In genomic region chr9:102436378-102436777, GRCm38 (mm10) we compare ENCODE assay signal across 13 mouse cellular contexts.
A peak's percentile ranks its signal among the peaks of the same experiment; 100 is the strongest.
DNase-seq lines count a peak whose midpoint lies in the region; TF ChIP-seq lines count a peak whose summit lies in the region.
"Had no signal": no experiment of that assay in that cellular context is flagged by ENCODE, and none has a peak within 500 bp of the region (broad histone marks: within the 10 kb centered on the region; RNA-seq: fewer than 3 reads in every experiment).

No protein-coding gene starts in this region.

- WGBS in embryonic facial prominence, embryonic 10.5 days, result 87% methylated on average over 5 of the region's 5 CpGs

- no peaks in the 10 kb centered on the region for H3K9me3 ChIP-seq in embryonic facial prominence, embryonic 10.5 days
- H3K9me3 ChIP-seq: liver, embryonic 15.5 days; midbrain, embryonic 15.5 days had no signal

- no peaks in the 10 kb centered on the region for H3K36me3 ChIP-seq in embryonic facial prominence, embryonic 10.5 days (replicated peaks)
- H3K36me3 ChIP-seq: liver, embryonic 15.5 days; midbrain, embryonic 15.5 days had no signal

- TF ChIP-seq CTCF in layer of hippocampus, adult 2 months (conservative IDR thresholded peaks at IDR 0.05), result peak; percentile 53

- peak; percentile 11 to 39 for DNase-seq in cerebellum, postnatal 25 days
- no peak for DNase-seq in cerebellum, adult 9-11 months
- no peak for DNase-seq in layer of hippocampus, adult 2 months (ENCODE audit: low spot score in 2 of 2)
- no peak for DNase-seq in layer of hippocampus, postnatal 14 days (ENCODE audit: low spot score in 2 of 2)
- DNase-seq in 416B (ENCODE audit: low read depth), result peak; percentile 16
- DNase-seq in embryonic facial prominence, embryonic 10.5 days (ENCODE audit: low spot score), result peak; percentile 32
- DNase-seq in urinary bladder, postnatal 14 days (ENCODE audit: low spot score), result no peak
- DNase-seq in layer of hippocampus, postnatal 25 days (ENCODE audit: extremely low spot score in 1 of 2, low spot score in 1 of 2), result no peak
- DNase-seq: adrenal gland, adult 8-10 months; cerebellum, adult 8-10 months; heart, postnatal 36 days had no signal

- no peak overlapping the region for H3K27ac ChIP-seq in layer of hippocampus, adult 2 months
- H3K27ac ChIP-seq in embryonic facial prominence, embryonic 10.5 days (replicated peaks), result no peak overlapping the region
- H3K27ac ChIP-seq: liver, embryonic 15.5 days; midbrain, embryonic 15.5 days had no signal

- H3K27me3 ChIP-seq in embryonic facial prominence, embryonic 10.5 days (replicated peaks; ENCODE audit: low read depth, poor library complexity, severe bottlenecking), result no peaks in the 10 kb centered on the region
- H3K27me3 ChIP-seq: liver, embryonic 15.5 days; midbrain, embryonic 15.5 days had no signal

- peaks cover 6% of the 10 kb centered on the region; the same call in 1 of the 2 replicates for H3K4me1 ChIP-seq in embryonic facial prominence, embryonic 10.5 days
- H3K4me1 ChIP-seq: liver, embryonic 15.5 days; midbrain, embryonic 15.5 days had no signal

- H3K4me3 ChIP-seq in layer of hippocampus, adult 2 months, result no peak overlapping the region
- H3K4me3 ChIP-seq in embryonic facial prominence, embryonic 10.5 days, result no peak overlapping the region
- H3K4me3 ChIP-seq: liver, embryonic 15.5 days; midbrain, embryonic 15.5 days had no signal

Comparison
In these comparisons a context has a peak if more than half of its experiments do, and no peak if none do; other contexts are left out.
1. DNase-seq: peak in cerebellum, postnatal 25 days (2 of 2), 416B (single experiment) and embryonic facial prominence, embryonic 10.5 days (single experiment); none in cerebellum, adult 9-11 months (single experiment), layer of hippocampus, adult 2 months (0 of 2), layer of hippocampus, postnatal 14 days (0 of 2), urinary bladder, postnatal 14 days (single experiment) and layer of hippocampus, postnatal 25 days (0 of 2).